Mouse (Mus musculus): ENCODE measurements around the gene Fbn1.

DNA sequence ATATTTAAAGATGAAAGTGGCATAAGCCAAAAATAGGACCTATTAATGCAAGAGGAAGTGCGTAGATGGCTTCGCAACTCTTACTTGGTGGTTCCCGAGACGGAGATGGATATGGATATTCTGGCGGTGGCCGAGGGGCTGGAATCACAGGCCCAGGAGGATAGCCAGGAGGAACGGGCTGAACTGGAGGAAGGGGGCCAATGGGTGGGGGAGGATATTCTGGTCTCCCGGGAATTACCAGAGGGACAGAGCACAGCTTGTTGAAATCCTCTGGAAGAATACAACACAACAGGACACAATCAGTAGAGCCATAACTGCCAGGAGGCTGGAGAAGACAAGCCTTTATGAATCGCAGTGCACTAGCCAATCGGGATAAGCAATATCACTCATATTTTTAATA is 118.0 kb downstream of the Fbn1 start:
- no peak for TF ChIP-seq CTCF (IDR thresholded peaks at IDR 0.05; ENCODE audit: low read depth)
- no peak for TF ChIP-seq EP300 (IDR thresholded peaks at IDR 0.05; ENCODE audit: low read depth)

All from liver, embryonic 14.5 days (tissue).